Mouse (Mus musculus): ENCODE results near the gene C87436.
A peak's percentile ranks its signal among the peaks of the same experiment; 100 is the strongest.
"Not testable (repeated sequence)": the region's sequence is repeated elsewhere in the genome, so short reads cannot be mapped to it uniquely, and the experiment has no call there.

Gene C87436

DNA sequence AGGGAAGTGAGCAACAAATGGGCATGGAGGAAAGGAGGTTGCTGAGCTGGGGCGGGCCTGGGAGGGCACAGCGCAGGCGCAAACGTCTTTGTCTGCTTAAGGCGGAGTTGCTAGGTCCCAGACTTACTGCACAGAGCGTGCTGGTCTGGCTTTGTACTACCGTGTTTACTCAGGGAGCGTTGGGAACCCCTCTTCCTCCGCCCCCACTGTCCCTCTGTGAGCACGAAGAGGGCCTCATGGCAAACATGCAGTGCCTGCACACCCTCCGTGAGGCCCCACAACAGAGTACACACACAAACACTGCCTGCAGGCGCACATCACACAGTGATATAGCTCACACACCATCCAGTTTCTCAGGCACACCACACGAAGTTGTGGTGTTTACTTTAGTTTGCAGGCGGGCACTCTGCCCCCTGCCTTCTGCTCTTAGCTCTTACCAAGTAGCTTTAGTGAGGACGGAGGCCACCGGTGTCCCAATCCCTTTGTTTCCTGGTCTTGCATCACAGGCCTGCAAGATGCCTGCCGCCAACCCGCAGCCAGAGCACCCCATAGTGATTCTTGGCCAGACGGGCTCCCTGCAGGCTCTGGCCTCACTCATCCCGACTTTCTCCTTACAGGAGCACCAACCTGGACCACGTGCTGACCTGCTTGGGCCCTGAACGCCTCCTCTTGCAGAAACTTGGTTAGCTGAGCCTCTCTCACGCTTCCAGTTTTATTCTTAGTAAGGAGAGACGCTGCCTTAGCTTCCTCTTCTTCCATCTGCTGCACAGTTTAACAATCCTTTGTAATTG, 49.4 kb downstream of the C87436 start:
- peak; percentile 73 for DNase-seq

DNA sequence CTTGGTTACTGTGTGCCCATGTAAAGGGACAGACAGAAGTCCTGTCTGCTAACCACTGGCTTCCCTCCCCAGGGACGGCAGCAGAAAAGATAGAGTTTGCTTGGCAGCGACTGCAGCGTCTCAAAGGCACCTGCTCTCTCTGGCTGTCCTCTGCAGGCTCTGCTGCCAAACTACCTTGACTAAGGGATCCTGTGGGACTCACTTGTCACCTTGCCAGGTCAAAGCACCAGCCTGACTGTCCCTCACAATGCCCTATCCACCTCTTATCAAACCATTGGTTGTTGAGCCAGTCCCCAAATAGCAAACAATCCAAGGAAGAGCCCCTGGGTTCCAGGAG, 49.9 kb downstream of the C87436 start:
- DNase-seq: no peak

DNA sequence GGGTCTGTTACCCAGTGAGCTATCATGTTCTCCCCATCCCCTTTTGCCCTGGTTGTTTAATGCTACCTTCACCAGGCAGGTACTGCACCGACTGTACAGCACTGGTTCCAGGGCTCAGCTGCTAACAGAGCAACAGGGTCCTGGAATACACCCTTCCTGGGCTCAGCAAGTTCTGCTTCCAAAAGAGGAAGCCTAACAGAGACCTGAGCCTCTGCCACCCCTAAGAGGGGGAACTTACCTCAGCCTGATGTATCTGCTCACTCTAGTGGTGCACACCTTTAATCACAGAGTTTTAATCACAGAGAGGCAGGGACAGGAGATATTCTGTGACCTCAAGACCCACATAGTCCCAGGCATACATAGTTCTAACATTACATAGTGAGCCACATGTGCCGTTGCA, 51.8 kb downstream of the C87436 start:
- DNase-seq: no peak

DNA sequence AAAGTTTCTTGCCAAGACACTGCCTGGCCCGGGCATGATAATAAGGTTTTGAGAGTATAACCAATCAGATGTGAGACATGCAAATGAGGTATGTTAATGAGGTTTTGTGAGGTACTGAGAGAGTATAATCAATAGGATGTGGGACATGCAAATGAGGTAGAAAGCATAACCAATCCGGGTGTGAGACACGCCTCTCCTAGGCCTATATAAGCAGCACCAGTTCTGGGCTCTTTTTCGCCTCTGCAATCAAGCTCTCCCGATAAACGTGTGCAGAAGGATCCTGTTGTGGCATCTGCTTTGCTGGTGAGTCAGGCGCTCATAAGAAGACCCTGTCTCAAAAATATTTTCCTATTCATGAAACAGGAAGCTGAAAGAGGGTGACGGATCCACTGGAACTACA, 52.2 kb downstream of the C87436 start:
- not testable (repeated sequence) for DNase-seq

DNA sequence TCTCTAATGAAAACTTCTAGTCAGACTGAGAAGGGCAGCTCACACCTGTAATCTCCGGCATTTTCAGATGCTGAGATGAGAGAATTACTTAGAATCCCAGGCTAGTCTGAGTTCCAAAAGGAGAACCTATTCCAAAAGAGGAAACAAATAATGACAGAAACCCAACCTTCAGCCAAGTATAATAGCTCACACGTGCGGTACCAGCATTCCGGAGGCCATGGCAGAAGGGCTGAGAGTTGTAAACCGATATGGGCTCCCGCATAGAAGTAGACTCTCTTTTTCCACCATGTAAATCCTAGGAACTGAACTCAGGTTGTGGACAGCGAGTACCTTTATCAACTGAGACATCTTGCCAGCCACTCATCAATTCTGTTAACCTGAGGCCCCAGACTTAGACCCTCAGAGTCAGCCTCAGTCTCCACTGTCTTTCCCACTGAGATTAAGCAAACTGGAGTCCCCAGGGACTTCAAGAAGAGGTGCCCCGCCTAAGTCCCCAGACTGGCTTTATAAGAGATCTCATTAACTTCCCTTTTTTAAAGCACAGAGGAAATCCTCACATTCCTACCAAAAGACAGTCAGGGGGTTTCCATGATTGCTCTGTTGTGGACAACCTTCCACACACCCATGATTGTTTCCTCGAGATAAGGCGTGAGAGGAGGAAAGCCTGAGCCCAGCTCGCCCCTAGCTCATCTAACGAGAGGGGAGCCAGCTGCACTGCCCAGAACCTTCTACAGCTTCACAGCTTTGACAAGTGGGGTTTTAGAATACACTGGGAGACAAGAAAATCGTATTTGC, 55.5 kb downstream of the C87436 start:
- DNase-seq: no peak

DNA sequence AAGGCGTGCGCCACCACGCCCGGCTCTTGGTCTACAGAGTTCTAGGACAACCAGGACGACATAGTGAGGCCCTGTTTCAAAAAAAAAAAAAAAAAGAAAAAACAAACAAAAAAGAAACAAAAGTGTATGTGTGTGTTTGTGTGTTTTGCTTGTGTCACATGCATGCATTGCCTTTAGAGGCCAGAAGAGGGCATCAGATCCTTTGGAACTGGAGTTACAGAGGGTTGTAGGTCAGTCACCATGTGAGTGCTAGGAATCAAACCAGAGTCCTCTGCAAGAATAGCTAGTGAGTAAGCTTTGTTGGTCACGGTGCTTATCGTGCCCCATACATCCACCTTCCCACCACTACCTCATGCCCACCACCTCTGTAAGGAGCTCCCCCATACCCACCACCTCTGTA, 56.6 kb downstream of the C87436 start:
- DNase-seq: no peak

DNA sequence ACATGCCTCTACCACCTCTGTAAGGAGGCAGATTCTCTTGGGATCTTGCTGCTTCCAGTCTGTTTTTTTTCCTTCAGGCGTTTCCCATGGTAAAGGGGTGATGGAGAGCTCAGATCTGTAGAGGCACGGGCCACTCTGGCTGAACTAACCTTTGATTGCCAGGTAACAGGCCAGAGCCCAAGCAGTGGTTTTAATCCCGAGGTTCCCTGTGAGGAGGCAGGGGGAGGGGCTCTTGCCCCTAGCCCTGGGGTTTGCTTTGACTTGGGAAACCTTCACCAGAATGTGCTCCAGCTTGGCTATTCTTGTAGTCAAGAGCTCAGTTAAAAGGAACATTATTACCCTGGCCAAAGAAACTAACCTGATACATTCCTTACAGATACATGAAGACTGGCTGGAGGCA, 57.5 kb downstream of the C87436 start:
- no peak for DNase-seq

DNA sequence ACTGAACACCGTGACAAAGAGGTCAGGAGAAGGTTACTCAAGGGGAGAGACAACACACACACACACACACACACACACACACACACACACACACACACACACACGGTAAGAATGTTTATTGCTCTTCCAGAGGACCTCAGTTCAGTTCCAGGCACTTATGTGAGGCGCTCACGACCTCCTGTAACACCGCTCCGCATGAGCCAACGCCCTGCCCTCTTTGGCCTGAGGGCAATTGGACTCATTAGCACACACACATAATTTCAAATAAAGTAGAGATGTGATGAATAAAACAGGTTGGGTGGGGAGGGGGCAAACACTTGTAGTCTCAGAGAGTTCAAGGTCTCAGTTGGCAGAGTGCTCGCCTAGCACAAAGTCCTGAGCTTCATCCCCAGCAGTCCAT, 58.0 kb downstream of the C87436 start:
- no peak for DNase-seq

DNA sequence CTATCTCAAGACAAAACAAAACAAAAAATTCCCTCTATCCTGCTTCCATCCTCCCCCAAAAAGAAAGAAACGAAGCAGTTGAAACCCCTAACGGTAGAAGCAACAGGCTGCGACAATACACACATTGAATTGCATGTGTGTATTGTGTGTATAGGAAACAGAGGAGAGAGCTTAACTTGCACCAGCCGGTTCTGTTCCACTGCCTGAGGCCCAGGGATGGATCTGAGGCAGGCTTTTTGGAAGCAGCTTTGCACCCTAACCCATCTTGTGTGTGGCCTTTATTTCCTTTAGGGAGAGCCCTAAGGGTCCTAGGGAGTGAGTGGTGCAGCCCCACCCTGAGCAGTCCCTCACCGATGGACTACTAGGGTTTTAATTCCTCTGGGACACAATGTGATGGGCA, 58.4 kb downstream of the C87436 start:
- DNase-seq: no peak

DNA sequence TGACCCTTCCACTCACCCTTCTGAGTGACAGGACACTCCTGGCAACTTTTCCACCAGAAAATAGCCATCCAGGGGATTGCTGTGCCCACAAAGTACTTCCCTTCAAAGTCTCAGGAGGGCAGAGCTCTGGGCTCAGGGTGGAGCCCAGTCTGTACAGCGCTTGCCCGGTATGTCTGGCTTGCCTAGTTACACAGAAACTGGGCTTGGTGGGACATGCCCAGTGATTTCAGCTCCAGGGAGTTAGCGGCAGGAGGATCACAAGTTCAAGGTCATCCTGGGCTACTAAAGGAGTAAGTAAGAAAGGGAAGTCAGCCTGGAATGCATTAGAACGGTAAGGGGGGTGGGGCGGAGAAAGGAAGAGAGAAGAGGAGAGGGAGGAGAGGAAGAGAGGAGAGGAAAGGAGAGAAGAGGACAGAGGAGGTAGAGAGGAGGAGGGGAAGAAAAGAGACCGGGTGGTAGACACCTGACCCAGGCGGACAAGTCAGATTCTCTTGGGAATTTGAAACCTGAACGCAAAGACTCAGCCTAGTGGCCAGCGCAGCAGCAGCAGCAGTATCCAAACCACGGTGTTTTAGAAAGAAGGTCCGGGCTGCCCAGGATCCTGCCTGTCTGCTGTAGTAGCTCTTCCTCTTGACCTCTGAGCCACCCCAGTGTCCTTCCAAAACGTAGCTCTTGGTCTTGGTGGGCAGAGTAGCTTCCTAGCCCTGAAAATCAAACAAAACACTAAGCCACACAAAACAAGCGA, 59.1 kb downstream of the C87436 start:
- no peak for DNase-seq

DNA sequence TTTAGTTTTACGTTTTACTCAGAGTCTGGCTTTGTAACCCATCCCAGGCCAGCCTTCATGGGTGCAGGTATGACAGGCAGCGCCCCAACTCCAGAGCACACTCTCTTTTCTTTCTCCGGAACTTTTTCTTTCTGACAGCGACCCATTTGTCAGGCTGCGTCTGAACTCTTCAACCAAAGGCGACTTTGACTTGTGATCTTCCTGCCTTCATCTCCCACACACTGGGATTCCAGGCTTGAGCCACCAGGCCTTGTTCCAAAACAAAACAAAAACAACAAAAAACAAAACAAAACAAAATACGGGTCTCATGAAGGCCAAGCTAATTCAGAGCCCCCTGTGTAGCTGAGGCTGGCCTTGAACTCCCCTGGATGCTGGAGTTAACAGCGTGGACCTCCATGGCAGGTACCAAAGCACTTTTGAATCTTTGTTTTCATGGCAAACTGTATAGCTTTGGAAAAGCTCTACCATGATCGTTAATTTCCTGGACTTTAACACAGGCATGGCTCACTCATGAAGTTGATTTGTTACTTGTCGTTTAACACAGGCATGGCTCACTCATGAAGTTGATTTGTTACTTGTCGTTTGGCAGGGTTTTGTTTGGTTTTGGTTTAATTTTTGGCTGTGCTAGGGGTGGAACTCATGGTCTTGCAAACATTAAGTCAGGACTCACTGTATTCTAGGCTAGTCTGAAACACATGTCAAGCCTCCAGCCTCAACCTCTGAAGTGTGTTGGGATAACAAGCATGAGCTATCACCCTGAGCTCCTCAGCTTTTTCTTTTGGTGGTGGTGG, 60.0 kb downstream of the C87436 start:
- DNase-seq: no peak

DNA sequence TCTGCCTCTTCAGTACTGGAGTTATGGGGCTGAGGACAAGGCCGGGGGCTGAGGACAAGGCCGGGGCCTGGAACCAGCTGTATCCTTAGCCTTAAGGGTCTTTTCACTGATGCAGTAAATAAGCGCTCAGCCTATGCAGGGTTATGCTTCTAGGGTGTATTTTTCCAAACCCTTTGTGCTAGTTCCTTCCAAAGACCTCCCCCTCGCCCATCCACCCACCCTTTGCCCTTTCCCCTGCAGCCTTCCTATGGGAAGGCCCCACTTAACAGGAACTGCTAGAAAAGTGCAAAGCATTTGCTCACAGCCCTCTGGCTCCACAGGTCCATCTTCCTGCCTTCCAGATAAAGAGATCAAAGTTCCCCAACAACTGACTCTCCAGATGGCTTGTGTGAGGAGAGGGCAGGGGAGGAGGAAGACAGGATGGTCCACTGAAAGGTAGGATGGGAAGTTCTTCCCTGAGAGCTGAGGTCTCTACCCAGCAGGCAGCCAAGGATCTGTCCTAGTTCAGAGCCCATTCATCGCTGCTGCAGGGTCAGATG, 61.5 kb downstream of the C87436 start:
- DNase-seq: no peak

DNA sequence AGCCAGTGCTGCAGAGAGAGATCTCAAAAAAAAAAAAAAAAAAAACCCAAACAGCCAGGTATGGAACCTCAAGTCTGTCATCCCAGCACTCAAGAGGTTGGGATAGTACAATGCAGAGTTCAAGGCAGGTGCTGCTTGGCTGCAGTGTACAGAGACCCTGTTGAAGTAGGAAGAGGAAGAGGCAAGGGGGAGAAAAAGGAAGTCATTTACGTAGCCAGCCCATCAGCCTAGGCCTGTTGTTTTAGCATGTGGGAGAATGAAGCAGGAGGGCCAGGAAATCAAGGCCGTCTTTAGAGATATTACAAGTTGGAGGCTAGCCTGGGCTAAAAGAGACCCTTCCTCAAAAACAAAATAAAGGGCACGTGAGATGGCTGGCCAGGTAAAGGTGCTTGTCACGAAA, 65.3 kb downstream of the C87436 start:
- DNase-seq: no peak

DNA sequence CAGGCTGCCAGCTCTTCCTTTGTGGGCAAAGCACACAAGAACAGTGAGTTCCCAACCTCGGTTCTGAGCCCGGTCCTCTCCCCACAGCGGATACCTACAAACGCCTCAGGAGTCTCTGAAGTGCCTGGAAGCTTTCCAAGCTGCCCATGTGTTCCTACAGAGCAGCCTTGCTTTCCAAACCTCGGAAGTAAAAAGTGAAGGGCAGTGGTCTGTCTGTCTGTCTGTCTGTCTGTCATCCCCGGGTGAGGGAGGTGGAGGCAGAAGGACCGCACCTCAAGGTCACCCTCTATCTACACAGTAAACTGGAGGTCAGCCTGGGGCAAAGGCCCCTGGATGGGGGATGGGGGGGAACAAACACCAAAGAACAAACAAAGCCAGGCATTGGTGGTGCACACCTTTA, 67.5 kb downstream of the C87436 start:
- DNase-seq: no peak

DNA sequence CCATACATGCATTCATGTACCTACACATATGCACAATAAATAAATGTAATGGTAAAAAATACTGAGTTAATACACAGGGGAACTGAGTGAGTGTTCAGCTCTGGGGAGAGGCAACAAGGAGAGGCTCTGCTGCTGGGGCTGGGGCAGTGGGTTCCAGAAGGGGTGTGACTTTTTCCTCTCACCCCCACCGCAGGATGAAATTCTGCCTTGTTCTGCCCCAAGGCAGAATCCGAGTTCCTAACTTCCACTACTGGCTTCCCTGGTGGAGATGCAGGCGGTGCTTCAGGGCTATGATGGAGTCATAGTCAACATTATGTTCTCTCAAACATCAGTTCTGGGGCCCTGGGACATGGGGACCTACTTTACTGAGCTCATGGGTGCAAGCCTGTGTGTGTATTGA, 68.1 kb downstream of the C87436 start:
- no peak for DNase-seq

DNA sequence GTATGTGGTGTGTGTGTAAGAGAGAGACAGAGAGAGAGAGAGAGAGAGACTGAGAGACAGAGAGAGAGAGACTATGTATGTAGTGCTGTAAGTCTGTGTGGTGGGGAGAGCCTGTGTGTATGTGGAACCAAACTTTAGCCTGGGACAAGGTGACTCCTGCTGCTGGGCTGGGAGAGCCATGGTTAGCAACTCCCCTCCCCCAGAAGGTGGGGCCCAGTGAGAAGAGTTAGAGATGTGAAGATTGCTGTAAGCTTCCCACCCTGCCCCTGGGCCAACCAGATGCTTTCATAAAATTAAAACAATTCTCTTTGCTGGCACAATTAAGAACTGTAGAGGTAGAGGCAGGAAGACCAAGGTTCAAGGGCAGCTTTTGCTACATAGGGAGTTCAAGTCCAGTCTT, 68.9 kb downstream of the C87436 start:
- DNase-seq: no peak

DNA sequence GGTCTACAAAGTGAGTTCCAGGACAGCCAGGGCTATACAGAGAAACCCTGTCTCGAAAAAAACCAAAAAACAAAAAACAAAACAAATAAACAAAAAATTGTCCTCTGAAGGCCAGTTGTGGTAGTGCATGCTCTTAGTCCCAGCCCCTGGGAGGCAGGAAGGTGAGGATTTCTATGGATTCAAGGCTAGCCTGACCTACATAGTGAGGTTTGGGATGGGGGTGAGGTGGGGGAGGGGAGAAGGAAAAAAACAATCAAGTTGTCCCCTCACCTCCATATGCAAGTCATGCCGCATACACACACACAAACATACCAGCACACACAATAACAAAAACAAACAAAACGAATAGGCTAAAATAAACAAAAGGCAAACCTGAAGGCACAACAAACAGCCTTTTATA, 70.6 kb downstream of the C87436 start:
- no peak for DNase-seq

DNA sequence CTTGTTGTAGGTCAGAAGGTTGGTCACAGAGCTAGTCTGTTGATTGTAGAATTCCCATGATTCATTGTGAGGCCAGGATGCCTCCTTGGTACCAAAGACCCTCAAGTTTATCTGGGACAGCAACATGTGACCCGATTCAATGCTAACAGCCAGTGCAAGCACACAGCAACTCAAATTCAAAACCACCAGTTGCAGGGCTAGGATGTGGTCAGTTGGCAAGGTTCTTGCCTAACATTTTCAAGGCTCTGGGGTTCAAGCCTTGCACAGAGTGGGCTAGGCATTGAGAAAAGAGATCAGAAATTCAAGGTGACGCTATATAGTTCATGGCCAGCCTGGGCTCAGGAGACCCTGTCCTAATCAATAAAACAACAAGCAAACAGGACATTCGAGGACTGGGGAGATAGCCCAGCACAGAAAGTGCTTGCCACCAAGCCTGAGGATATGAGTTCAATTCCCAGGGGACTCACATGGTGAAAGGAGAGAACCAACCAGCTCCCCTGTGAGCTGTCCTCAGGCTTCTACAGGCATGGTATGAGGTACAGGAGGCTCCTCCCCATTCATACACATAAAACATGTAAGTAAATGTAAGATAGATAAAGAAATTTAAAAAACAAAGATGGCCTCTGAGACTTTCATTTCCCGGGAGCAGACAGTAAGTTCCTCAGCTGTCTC, 71.2 kb downstream of the C87436 start:
- DNase-seq: no peak

DNA sequence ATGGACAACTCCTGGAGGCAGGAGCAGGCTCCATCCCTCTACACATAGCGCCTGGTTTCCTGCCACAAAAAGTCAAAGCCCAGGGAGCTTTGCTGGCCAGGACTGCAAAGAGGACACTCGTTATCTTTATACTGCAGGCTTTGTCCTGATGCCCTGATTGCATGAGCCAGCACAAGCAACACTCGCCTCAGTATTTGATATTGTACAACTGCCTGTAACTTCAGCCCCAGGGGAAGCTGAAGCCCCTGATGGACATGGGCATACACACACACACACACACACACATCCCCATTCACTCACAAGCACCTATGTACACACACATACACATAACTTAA, 71.7 kb downstream of the C87436 start:
- no peak for DNase-seq

DNA sequence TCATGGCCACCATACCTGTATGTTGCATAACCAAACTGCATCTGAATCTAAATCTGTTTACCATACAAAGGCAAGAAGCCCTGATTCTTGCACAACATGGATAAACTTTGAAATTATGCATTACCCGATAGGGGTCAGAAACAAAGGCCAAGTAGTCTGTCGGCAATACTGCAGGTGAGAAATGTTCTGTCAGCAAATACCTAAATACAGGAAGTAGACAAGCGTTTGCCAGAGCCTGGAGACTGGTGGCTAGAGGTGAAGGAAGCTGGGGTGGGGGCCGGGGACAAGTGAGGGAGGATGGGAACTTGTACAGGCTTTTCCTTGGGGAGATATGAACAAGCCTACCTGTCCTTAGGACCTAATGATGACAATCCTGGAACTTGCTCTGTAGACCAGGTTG, 72.8 kb downstream of the C87436 start:
- DNase-seq: no peak

DNA sequence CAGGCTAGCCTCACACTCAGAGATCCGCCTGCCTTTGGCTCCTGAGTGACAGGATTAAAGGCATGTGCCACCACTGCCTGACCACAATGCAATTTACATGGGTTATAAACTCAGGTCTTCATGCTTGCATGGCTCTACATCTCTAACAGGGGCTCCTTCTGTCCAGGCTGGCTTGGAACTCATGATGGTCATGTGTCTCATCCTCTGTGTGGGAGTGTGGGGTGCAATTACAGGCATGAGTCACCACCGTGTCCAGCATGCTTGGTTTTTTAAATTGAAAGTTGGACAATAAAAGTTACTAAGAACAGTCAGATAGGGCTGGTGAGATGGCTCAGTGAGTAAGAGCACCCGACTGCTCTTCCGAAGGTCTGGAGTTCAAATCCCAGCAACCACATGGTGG, 75.1 kb downstream of the C87436 start:
- DNase-seq: no peak

DNA sequence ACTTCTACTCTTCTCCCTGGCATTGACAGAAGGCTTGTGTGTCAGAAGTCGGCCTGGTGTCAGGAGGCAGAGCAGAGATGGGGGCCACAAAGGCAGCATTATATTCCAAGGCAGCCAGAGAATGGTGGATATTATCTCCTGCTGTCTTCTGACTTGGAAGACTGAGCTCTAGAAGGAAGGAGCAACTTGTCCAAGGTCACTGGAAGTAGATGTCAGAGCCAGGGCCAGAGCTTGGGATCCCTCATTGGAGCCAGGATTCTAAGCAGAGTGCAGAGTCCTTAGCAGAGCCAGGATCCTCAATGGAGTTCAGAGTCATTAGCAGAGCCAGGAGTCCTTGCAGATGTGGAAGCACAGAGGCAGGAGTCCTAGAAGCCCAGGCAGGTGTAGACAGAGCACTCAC, 77.8 kb downstream of the C87436 start:
- no peak for DNase-seq
